Mouse (Mus musculus) MEL (cell line): ENCODE measurements around the gene Snx29.

Source experiments
- BHLHE40 ChIP-seq: IDR thresholded peaks from 2 replicates; pipeline ENCODE4 v1.6.1; 2012; ENCODE audit warnings: low read depth, mild to moderate bottlenecking, inconsistent platforms, low read length, improper control_type of control experiment, borderline replicate concordance
- CHD2 ChIP-seq: IDR thresholded peaks from 2 replicates; pipeline ENCODE4 v1.6.1; 2011; ENCODE audit warnings: low read length, improper control_type of control experiment
- CTCF ChIP-seq, 3 experiments: IDR thresholded peaks in 2 of 3; conservative IDR thresholded peaks in 1 of 3; 2 replicates each; pipeline ENCODE4 v1.5.1; 2011 to 2012; ENCODE audit warnings: low read length in 3 of 3, low read depth in 2 of 3, mild to moderate bottlenecking in 2 of 3, improper control_type of control experiment in 1 of 3, inconsistent platforms in 1 of 3, mixed read lengths in 1 of 3, moderate library complexity in 1 of 3; ENCODE audit not compliant: control insufficient read depth in 1 of 3, insufficient read depth in 1 of 3, poor library complexity in 1 of 3, severe bottlenecking in 1 of 3
- EP300 ChIP-seq, 2 experiments: IDR thresholded peaks; 2 replicates each; pipeline ENCODE4 v1.6.1; 2011; ENCODE audit warnings: improper control_type of control experiment in 2 of 2, low read length in 2 of 2, low read depth in 1 of 2, mild to moderate bottlenecking in 1 of 2
- GABPA ChIP-seq: IDR thresholded peaks from 2 replicates; pipeline ENCODE4 v1.6.1; 2012; ENCODE audit warnings: low read depth, mild to moderate bottlenecking, inconsistent platforms, low read length, improper control_type of control experiment, moderate library complexity
- MAX ChIP-seq: IDR thresholded peaks from 2 replicates; pipeline ENCODE4 v1.6.1; 2011; ENCODE audit warnings: low read length, improper control_type of control experiment
- ZKSCAN1 ChIP-seq: IDR thresholded peaks from 2 replicates; pipeline ENCODE4 v1.6.1; 2012; ENCODE audit warnings: low read depth, mild to moderate bottlenecking, inconsistent platforms, low read length, improper control_type of control experiment, moderate library complexity

GRCm38 (mm10) chr16:11471246-11471645 lies 148.5 kb downstream of the Snx29 start:
- TF ChIP-seq EP300 (IDR thresholded peaks at IDR 0.05; ENCODE audit: low read depth in 1 of 2, low read length in 2 of 2) (no peak), ZKSCAN1 (no peak), MAX (no peak), CHD2 (no peak), CTCF (IDR thresholded peaks at IDR 0.05 in 2 of 3, conservative IDR thresholded peaks at IDR 0.05 in 1 of 3; ENCODE audit: control insufficient read depth in 1 of 3, insufficient read depth in 1 of 3, low read depth in 2 of 3, low read length in 3 of 3, poor library complexity in 1 of 3, severe bottlenecking in 1 of 3) (no peak), GABPA (no peak), BHLHE40 (no peak)
